Mouse (Mus musculus) cerebellum, postnatal 25 days (tissue): ENCODE measurements around the gene Fam178b.
A peak's percentile ranks its signal among the peaks of the same experiment; 100 is the strongest.
"Not testable (repeated sequence)": the region's sequence is repeated elsewhere in the genome, so short reads cannot be mapped to it uniquely, and the experiment has no call there.

Source experiments
- DNase-seq, 2 experiments: peaks; one replicate each; pipeline ENCODE4 v3.0.0; 2021; ENCODE audit warnings: mixed read lengths in 2 of 2

The Fam178b gene

GRCm38 (mm10) chr1:36540807-36541206, 142.2 kb downstream of the Fam178b start:
- no peak for DNase-seq

GRCm38 (mm10) chr1:36540132-36540531, 142.9 kb downstream of the Fam178b start:
- no peak for DNase-seq

- peak in 1 of 2 experiments; percentile 43 for DNase-seq
These were observed 143.8 kb downstream of the Fam178b start, which contains the start of gene Gm42417 for GRCm38 (mm10) chr1:36539186-36539585. Gm42417 (minus strand) TSS chr1:36539429.

- DNase-seq, result no peak
These were observed 144.3 kb downstream of the Fam178b start for GRCm38 (mm10) chr1:36538727-36539126.

- not testable (repeated sequence) for DNase-seq
These were observed 146.2 kb downstream of the Fam178b start, which contains the start of gene Ankrd23 for GRCm38 (mm10) chr1:36536783-36537182. Ankrd23 (minus strand) TSS chr1:36536883.

- no peak for DNase-seq
These were observed 146.6 kb downstream of the Fam178b start for GRCm38 (mm10) chr1:36536397-36536728.

GRCm38 (mm10) chr1:36535477-36536396, 147.2 kb downstream of the Fam178b start:
- peak; percentile 78 to 85 for DNase-seq

GRCm38 (mm10) chr1:36534595-36535058, 148.4 kb downstream of the Fam178b start:
- DNase-seq, result no peak

GRCm38 (mm10) chr1:36533546-36533945, 149.4 kb downstream of the Fam178b start:
- no peak for DNase-seq

GRCm38 (mm10) chr1:36531461-36531860, 151.5 kb downstream of the Fam178b start:
- DNase-seq, result no peak

GRCm38 (mm10) chr1:36530962-36531361, 152.0 kb downstream of the Fam178b start:
- no peak for DNase-seq

- DNase-seq, result peak in 1 of 2 experiments; percentile 56
These were observed 152.5 kb downstream of the Fam178b start for GRCm38 (mm10) chr1:36530485-36530884.

GRCm38 (mm10) chr1:36529875-36530274, 153.1 kb downstream of the Fam178b start:
- DNase-seq, result no peak

- no peak for DNase-seq
These were observed 153.7 kb downstream of the Fam178b start for GRCm38 (mm10) chr1:36529274-36529673.

GRCm38 (mm10) chr1:36528351-36528750, 154.6 kb downstream of the Fam178b start:
- no peak for DNase-seq

GRCm38 (mm10) chr1:36526903-36527302, 156.1 kb downstream of the Fam178b start:
- DNase-seq, result no peak

GRCm38 (mm10) chr1:36525774-36526173, 157.2 kb downstream of the Fam178b start:
- DNase-seq, result no peak

GRCm38 (mm10) chr1:36524058-36524457, 158.9 kb downstream of the Fam178b start:
- no peak for DNase-seq

- DNase-seq, result no peak
These were observed 159.5 kb downstream of the Fam178b start for GRCm38 (mm10) chr1:36523332-36524013.

GRCm38 (mm10) chr1:36522210-36522609, 160.8 kb downstream of the Fam178b start:
- DNase-seq, result peak; percentile 45 to 63

GRCm38 (mm10) chr1:36519626-36520025, 163.4 kb downstream of the Fam178b start:
- DNase-seq, result no peak

- peak; percentile 52 to 55 for DNase-seq
These were observed 164.7 kb downstream of the Fam178b start for GRCm38 (mm10) chr1:36518259-36518658.

GRCm38 (mm10) chr1:36513718-36514117, 169.3 kb downstream of the Fam178b start:
- peak; percentile 66 to 81 for DNase-seq

- no peak for DNase-seq
These were observed 169.7 kb downstream of the Fam178b start for GRCm38 (mm10) chr1:36513310-36513709.
